Mouse (Mus musculus): ENCODE data around the gene Dennd4a. TPM values are rescaled to one million over a fixed set of nuclear protein-coding genes. Genes with fewer than 3 reads are reported as not detected.

Gene Dennd4a
- polyA plus RNA-seq, 1 experiment from 2014 or later: 4.8 TPM

DNA sequence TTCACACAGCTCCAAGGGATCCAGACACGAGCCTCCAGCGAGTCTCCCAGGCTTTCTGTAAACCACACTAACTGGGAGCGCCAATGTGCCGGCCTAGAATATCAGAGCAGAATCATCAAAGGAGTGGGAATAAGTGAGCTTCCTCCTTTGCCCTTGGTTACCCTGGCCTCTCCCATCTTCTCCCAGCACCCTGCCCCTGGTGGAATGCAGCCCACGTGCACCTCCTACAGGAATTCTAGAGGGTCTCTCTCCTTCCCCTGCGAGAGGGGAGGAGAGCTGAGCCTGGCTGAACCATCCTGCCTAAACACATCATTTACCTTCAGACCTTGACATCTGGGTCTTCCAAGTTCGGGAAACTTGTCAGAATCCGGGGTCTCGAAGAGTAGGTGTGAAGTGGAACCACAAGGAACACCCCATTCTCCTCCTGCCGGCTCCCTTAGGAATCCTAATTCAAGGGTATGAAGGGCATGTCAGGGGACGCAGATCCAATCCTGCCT lies 140.1 kb downstream of the Dennd4a start, which contains the start of gene Slc24a1:
Gene Slc24a1 (minus strand): TSS at position 447 of the 497 bp plus-strand sequence.
- H3K27me3 ChIP-seq: peaks cover 45% of the 10 kb centered on the region
- 34% methylated on average over 11 of the region's 11 CpGs for WGBS
- ATAC-seq (replicated peaks; ENCODE audit: insufficient number of reproducible peaks, insufficient read depth, low FRiP score, low read depth): no peak

GRCm38 (mm10) chr9:64952055-64952454 lies 140.9 kb downstream of the Dennd4a start:
- H3K4me1 ChIP-seq (replicated peaks): no peaks in the 10 kb centered on the region
- H3K9me3 ChIP-seq (replicated peaks): no peaks in the 10 kb centered on the region
- H3K27me3 ChIP-seq: peaks cover 45% of the 10 kb centered on the region
- no peak overlapping the region for H3K9ac ChIP-seq
- H3K27ac ChIP-seq: no peak overlapping the region
- H3K36me3 ChIP-seq: no peaks in the 10 kb centered on the region
- no peak overlapping the region for H3K4me2 ChIP-seq
- ATAC-seq (replicated peaks; ENCODE audit: insufficient number of reproducible peaks, insufficient read depth, low FRiP score, low read depth): no peak
- 25% methylated on average over 5 of the region's 5 CpGs for WGBS
- no peak overlapping the region for H3K4me3 ChIP-seq

More for the DNA sequence above, 140.1 kb downstream of the Dennd4a start, which contains the start of gene Slc24a1:
- Histone ChIP-seq H3K9ac (no peak within 1 kb of the TSS), H3K36me3 (no peaks in the 10 kb centered on the region), H3K9me3 (replicated peaks) (no peaks in the 10 kb centered on the region), H3K4me3 (no peak within 1 kb of the TSS), H3K4me2 (no peak within 1 kb of the TSS), H3K27ac (no peak within 1 kb of the TSS), H3K4me1 (replicated peaks) (no peaks in the 10 kb centered on the region)

GRCm38 (mm10) chr9:64953190-64953589 lies 142.1 kb downstream of the Dennd4a start:
- Histone ChIP-seq H3K4me2 (no peak overlapping the region), H3K36me3 (no peaks in the 10 kb centered on the region), H3K4me1 (replicated peaks) (no peaks in the 10 kb centered on the region), H3K4me3 (no peak overlapping the region), H3K27ac (no peak overlapping the region), H3K9ac (no peak overlapping the region), H3K27me3 (peaks cover 36% of the 10 kb centered on the region), H3K9me3 (replicated peaks) (no peaks in the 10 kb centered on the region)
- no peak for ATAC-seq (replicated peaks; ENCODE audit: insufficient number of reproducible peaks, insufficient read depth, low FRiP score, low read depth)
- WGBS: 36% methylated on average over 7 of the region's 7 CpGs

GRCm38 (mm10) chr9:64956337-64956736 lies 145.2 kb downstream of the Dennd4a start:
- ATAC-seq (replicated peaks; ENCODE audit: insufficient number of reproducible peaks, insufficient read depth, low FRiP score, low read depth): no peak
- H3K4me3 ChIP-seq: no peak overlapping the region
- H3K4me1 ChIP-seq (replicated peaks): peaks cover 6% of the 10 kb centered on the region
- H3K4me2 ChIP-seq: peak overlapping the region; percentile 34
- no peaks in the 10 kb centered on the region for H3K9me3 ChIP-seq (replicated peaks)
- 24% methylated on average over 12 of the region's 12 CpGs for WGBS
- no peaks in the 10 kb centered on the region for H3K36me3 ChIP-seq
- H3K27ac ChIP-seq: no peak overlapping the region
- H3K27me3 ChIP-seq: peaks cover 21% of the 10 kb centered on the region
- no peak overlapping the region for H3K9ac ChIP-seq

DNA sequence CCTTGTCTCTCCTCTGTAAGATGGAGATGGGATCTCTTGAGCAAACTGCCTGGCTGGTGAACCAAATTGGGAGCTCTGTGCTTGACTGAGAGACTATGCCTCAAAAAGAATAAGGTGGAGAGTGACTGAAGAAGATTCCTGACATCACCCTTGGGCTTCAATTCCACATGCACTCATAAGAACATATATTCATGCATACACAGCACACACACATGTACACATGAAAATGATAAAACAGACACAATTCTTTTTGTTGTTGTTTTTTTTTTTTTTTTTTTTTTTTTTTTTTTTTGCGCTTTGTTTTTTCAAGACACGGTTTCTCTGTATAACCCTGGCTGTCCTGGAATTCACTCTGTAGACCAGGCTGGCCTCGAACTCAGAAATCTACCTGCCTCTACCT lies 146.1 kb downstream of the Dennd4a start:
- no peak for ATAC-seq (replicated peaks; ENCODE audit: insufficient number of reproducible peaks, insufficient read depth, low FRiP score, low read depth)
- H3K9me3 ChIP-seq (replicated peaks): no peaks in the 10 kb centered on the region
- 83% methylated on average over 3 of the region's 3 CpGs for WGBS

DNA sequence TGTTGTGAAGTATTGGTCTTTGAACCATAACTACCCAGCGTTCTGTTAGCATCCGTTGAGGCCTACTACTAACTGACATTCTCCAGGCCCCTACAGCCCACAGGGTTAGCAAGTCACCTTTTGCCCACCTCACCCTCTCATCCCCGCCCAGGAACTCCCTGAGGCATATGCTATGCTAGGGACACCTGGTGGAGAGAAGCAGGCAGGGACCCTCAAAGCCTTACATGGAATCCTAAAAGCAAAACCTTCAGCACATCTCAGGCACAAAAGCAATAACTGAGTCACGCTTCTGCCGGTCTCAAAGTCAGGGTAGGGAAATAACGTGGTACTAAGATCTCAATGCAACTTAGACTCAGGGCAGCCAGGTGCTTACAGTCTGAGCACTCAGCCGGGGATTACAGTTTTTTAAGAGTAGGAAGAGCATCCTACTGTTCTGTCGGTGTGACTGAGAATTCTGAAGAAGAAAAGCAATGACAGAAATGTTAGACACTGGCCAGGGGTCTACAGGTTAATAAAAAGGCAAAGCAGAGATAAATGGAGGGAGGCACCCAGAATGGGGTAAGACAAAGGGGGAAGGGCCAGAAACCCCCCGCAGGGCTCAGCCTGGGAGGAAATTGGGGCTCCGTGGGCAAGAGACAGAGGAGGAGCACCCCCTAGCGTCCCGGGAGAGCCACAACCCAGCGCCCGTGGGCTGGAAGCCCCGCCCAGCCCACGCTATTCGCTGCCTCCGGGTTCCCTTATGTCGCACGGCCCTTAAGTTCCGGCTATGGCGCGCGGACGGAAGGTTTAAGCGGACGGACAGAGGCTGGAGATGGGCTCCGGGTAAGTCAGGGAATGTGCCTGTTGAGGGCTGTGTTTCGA lies 149.2 kb downstream of the Dennd4a start, which contains the start of gene Ints14:
Gene Ints14 (plus strand): TSS at position 789 of the 861 bp plus-strand sequence.
- Histone ChIP-seq H3K9me3 (replicated peaks) (no peaks in the 10 kb centered on the region), H3K9ac (peak within 1 kb of the TSS; percentile 84), H3K4me1 (replicated peaks) (peaks cover 12% of the 10 kb centered on the region), H3K4me3 (peak within 1 kb of the TSS; percentile 66), H3K4me2 (peak within 1 kb of the TSS; percentile 62), H3K36me3 (peaks cover 21% of the 10 kb centered on the region; the same call in 1 of the 2 replicates), H3K27ac (peak within 1 kb of the TSS; percentile 85), H3K27me3 (no peaks in the 10 kb centered on the region)
- WGBS: 4% methylated on average over 29 of the region's 29 CpGs
- peak; percentile 97 for ATAC-seq (replicated peaks; ENCODE audit: insufficient number of reproducible peaks, insufficient read depth, low FRiP score, low read depth)

More for the DNA sequence above, 146.1 kb downstream of the Dennd4a start:
- no peaks in the 10 kb centered on the region for H3K36me3 ChIP-seq
- no peak overlapping the region for H3K9ac ChIP-seq
- H3K27ac ChIP-seq: no peak overlapping the region
- H3K4me3 ChIP-seq: no peak overlapping the region
- peaks cover 12% of the 10 kb centered on the region for H3K4me1 ChIP-seq (replicated peaks)
- H3K4me2 ChIP-seq: no peak overlapping the region
- peaks cover 11% of the 10 kb centered on the region for H3K27me3 ChIP-seq

DNA sequence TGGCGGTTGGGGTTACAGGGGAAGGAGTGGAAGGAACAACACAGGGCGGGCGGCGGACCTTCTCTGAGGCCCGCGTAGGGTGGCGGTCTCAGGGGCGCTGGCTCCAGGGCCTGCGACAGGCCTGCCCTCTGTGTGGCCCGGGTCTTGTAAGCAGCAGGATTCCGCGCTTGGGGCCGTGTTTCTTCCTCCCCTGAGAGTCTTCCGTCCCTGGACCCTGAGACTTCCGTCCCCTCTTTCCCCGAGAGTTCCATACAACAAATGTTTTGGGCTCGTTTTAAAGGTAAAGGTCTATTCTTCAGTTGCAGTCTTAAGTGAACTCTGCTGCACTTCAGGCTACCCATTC lies 149.8 kb downstream of the Dennd4a start:
- Histone ChIP-seq H3K4me2 (peak overlapping the region; percentile 62), H3K36me3 (peaks cover 27% of the 10 kb centered on the region), H3K4me3 (peak overlapping the region; percentile 66), H3K9ac (peak overlapping the region; percentile 84), H3K27ac (peak overlapping the region; percentile 85), H3K4me1 (replicated peaks) (peaks cover 12% of the 10 kb centered on the region), H3K27me3 (no peaks in the 10 kb centered on the region), H3K9me3 (replicated peaks) (no peaks in the 10 kb centered on the region)
- WGBS: 0% methylated on average over 17 of the region's 17 CpGs
- ATAC-seq (replicated peaks; ENCODE audit: insufficient number of reproducible peaks, insufficient read depth, low FRiP score, low read depth): peak; percentile 84

Other genes starting within 250 kb of the Dennd4a start
- 277 and 323 TPM in 2 replicates for gene Rab11a, start 73.6 kb upstream of the Dennd4a start, polyA plus RNA-seq (2015; fragmentation: Nextera tagmentation; extraction: Ambion mirVana)
- gene Slc24a1, start 140.3 kb downstream of the Dennd4a start, polyA plus RNA-seq (2015; fragmentation: Nextera tagmentation; extraction: Ambion mirVana): 0.03 and 0.04 TPM in 2 replicates
- gene Ints14, start 149.6 kb downstream of the Dennd4a start, polyA plus RNA-seq (2015; fragmentation: Nextera tagmentation; extraction: Ambion mirVana): 32.5 and 36.9 TPM in 2 replicates
- gene Hacd3, start 210.4 kb downstream of the Dennd4a start, polyA plus RNA-seq (2015; fragmentation: Nextera tagmentation; extraction: Ambion mirVana): 46.2 and 53.0 TPM in 2 replicates
- 25.9 and 30.7 TPM in 2 replicates for gene Dpp8, start 221.1 kb downstream of the Dennd4a start, polyA plus RNA-seq (2015; fragmentation: Nextera tagmentation; extraction: Ambion mirVana)

Measured in heart, embryonic 15.5 days (tissue).